Mouse (Mus musculus): ENCODE results near the gene Pdpk1.
"Not testable (repeated sequence)": the region's sequence is repeated elsewhere in the genome, so short reads cannot be mapped to it uniquely, and the experiment has no call there.

The Pdpk1 gene

DNA sequence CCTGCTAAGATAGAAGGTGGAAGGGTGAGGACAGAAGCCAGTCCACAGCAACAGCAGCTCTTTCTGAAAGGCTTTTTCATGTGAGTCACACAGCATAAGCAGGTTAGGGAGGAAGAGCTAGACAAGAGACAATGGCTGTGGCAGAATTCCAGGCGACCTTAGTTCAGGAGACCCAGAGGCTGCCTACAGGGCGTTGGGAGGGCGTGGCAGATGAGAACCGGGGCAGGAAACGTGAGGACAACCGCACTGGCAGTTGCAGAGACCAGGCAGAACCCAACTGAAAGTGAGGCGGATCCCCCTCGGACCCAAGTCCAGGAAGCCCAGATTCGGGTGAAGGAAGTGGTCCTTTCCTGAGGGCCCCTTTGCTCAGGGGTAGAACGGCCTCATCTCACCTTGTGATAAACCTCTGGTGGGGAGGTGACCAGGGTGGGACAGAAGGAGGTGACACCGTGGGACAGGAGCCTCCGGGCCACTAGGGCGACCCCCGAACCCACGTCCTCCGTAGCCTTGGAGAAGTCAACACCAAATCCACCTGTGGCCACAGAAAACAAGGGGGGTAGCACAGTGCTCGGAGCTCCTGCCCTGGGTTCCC, 12.0 kb upstream of the Pdpk1 start:
- no peak for DNase-seq (ENCODE audit: low spot score)

DNA sequence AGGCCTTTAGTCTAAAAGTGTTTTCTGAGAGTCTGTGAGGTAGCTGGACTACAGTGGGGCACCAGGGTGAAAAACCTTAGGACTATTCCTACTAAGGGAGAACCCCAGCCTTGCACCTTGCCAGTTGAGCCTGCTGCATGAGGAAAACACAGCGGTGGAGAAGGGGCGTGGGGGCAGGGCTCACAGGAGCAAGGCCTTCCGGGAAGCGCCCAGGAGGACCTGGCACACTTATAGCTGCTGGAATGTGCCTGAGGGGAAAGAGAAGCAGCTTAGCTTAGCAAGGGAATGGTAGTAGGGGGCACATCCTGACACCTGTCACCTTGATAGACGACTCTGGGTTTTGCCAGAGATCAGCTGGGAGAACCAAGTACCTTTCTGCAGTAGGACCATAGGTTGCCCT, 10.7 kb upstream of the Pdpk1 start:
- no peak for DNase-seq (ENCODE audit: low spot score)

DNA sequence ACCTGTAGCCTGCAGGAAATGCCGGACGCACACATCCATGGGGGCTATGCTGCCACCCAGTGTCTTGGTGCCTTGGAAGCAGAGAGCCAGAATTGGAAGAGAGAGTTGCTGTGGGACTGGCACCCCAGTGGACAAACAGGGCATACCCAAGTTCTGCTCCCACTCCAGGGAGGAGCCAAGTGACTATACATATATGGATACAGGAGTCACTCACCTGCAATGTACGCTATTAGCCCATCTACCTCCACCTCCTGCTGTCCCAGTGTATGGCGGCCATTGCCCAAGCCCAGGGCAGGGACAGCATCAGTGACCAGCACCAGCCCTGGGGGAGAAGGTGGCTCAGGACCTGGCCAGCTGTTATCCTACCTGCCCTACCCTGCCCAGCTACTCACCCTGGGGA, 6.8 kb upstream of the Pdpk1 start:
- no peak for DNase-seq (ENCODE audit: low spot score)

DNA sequence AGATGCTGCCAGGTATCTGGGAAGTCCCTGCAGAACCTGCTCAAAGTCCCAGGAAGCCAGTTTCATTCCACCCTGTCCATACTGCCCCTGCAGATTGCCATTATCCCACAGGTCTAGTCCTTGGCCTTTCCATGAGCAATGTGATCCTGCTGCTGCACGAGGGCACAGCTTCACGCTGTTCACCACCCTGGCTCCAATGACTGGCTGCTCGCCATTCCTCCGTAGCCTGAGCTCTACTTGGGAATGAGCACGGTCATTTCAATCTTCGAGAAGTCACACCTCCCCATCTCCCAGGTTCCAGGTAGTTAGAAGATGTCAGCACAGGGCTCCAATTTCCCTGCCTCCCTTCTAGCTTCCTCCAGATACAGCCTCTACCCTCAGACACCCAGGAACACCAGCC, 6.4 kb upstream of the Pdpk1 start:
- DNase-seq (ENCODE audit: low spot score), result no peak

DNA sequence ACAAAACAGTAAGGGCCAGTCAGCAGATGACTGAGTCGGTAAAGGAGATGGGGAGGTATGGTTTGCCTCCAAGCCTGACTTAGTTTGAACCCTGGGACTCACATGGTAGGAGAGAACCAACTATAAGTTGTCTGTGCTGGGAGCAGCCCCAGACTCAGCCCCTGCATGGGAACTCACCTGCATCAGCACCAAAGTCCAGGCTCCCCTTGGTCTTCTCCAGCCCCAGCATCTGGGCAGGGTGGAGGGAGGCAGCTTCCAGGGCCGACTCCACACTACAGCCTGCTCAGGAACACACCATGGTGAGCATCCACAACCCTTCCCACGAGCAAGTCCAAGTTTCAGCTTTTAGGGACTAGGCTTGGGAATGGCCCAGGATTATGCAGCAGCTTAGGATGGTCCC, 5.7 kb upstream of the Pdpk1 start:
- DNase-seq (ENCODE audit: low spot score), result no peak

DNA sequence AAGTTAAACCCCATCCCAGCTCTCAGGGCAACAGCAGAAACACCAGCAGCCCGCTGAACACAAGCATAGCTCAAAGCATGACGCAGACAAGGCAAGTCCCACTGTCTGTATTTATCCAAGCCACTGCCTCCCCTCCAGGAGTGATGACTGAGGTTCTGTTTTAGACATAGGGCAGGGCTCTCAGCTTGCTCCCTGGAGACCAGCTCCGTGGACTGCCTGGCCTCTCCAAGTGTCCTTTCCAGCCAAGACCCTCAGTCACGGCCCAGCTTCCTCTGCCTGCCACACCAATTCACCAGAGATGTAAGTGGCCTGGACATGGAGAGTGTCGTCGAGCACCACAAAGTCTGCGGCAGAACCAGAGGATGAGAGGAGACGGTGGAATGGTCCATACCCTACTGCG, 5.0 kb upstream of the Pdpk1 start:
- DNase-seq (ENCODE audit: low spot score), result no peak

DNA sequence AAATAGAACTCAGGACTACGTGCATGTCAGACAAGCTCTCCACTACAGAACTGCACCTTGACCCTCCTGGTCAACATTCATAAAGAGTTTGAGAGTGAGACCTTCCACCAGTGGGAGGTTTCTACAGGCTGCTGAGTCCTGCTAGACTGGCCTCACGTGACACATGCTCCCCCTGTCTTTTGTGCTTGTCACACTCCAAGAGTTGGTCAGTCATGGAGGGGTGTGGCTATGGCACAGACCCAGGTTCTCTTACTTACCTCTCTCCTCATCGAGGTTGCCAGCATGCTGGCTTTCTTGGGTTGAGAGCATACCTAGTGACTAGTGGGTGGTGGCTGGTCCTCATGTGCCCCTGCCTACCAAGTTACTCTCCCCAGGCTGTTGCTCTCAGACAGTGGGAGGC, 3.7 kb upstream of the Pdpk1 start:
- no peak for DNase-seq (ENCODE audit: low spot score)

DNA sequence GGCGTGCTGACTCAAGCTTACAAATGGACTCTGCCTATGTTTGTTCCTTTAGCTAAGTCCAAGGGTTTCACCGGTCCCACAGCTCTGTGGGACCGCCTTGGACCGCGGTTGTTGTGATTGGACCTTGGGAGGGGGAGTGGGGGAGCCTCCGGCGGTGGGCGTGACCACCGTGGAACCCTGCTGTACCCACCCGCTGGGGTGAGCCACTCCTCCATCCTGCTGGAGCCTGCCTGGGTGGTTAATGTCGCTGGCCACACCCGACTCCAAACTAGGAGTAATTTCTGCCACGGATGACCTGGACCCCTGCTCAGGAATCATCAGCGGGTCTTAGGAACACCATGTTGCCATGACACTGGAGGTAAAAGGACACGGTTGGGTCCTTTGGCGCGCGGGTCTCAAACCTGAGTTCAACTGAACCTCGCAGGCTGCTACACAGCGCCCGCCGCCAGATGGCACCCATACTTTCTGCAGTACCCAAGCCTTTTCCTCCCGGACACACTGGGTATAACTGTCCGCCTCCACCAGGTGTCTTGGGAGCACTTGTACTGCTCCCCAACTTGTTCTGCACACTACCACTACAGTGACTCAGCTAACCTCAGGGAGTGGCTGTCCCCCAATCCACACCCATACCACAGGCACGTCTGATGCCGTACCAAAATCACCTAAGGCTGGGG, 1.3 kb upstream of the Pdpk1 start:
- DNase-seq (ENCODE audit: low spot score), result peak; percentile 78

DNA sequence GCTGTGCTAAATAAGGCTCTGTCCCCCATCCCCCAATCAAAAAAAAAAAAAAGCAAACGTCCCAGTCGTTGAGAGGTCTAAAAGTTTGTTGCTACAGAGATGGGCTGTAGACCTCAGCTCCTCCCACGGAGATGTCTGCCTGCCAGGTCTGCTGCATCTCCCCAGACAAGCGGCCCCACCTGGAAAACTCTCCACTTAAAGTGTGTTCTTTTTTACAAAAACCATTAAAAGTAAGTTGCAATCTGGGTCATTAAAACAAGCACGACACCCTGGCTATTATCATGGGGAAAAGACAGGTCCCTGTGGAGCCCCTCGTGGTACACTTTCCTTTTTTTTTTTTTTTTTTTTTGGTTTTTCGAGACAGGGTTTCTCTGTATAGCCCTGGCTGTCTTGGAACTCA, 658 bp upstream of the Pdpk1 start:
- DNase-seq (ENCODE audit: low spot score), result no peak

DNA sequence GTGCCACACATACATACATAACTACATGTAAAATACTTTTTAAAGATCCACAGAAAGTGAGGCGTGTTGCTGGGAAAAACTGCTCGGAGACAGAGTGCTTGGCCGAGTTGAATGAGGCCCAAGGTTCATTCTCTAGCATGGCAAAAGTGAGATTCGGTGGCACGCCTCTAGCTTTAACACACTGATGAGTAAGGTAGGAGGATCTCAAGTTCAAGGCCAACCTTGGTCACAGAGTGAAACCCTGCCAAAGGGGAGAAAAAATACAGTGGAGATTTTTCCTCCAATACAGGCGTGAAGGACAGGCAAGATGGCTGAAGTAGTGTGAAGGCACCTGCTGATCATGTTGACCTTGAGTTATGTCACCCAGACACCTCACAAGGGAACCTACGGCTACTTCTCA, 1.3 kb downstream of the Pdpk1 start:
- DNase-seq (ENCODE audit: low spot score), result no peak

DNA sequence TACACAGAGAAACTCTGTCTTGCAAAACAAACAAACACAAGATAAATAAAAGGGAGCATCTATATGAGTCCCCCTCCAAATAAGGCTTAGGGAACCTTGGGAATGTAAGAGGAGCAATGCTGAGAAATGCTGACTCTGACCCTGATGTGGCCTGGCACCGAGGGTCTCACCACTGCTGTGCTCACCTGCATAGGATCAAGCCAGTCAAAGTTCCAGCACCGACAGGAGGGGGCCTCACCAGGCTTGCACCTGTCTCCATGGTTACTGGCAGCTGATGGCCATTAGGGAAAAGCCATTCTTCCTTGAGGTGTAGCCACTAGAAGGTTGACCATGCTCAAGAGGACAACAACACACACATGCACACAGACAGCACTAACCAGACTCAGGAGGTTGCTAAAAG, 7.8 kb downstream of the Pdpk1 start:
- DNase-seq (ENCODE audit: low spot score), result no peak

DNA sequence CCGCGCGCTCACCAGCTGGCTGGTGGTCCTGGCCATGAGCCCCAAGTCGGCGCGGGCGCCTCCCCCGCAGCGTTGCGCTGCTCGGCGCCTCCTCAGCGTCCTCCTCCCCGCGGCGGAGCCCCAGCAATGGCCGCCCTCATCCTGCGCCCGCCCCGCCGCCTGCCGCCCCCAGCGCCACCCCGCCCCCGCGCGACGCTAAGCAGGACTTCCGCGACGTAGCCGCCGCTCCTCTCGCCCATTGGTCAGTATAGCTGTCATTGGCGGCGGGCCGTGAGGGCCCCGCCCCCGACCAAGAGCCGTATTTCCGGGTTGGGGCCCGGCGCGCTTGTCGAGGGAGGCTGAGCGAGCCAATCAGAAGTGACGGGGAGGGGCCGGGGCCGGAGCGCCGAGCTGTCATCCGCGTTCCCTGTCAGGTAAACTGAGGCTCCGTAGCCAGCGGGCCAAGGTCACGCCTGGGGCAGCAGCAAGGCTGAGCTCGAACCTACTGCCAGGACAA, 9.3 kb downstream of the Pdpk1 start:
- DNase-seq (ENCODE audit: low spot score), result peak; percentile 97

DNA sequence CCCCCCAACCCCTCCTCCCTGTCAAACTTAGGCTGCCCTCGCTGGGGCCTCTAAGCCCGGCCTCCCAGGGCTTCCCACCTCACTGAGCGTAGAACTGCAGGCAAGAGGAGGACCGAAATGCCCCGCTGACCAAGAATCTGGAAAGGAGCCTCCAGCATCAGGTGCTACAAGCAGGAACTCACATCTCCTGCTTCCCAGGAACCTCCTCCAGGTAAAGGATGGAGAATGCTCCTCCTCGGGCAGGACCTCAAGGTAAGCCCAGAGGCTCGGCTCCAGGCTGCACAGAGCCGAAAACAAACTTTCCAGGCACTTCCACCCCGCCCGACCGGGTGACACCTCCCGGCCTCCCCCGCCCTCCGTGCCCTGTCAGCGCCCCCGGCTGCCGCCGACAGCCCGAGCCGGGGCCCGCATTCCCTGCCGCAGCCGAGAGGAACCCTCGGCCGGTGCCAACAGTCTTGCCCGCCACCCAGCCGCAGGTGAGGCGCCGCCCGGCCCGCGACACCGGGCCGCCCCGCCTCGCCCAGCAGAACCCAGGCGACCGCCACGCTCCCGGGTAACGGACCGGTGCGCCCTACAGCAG, 9.8 kb downstream of the Pdpk1 start:
- peak; percentile 42 for DNase-seq (ENCODE audit: low spot score)

DNA sequence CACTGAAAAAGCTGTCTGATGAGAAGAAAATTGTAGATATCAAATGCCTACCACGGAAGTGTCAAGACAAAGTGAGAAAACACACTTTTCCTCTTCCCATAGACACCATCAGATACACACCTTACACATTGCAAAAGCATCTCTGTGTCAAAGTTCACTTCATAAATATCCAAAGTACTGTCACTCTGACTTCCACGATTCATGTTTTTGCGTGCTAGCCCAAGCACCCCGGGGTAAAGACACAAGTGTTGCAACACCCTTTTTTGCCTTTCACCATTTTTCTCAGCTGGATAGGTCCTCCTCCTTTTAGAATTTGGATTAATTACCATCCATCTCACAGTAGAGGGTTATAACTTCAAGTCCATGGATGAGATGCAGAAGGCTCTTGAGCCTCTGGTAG, 10.8 kb downstream of the Pdpk1 start:
- DNase-seq (ENCODE audit: low spot score), result no peak

DNA sequence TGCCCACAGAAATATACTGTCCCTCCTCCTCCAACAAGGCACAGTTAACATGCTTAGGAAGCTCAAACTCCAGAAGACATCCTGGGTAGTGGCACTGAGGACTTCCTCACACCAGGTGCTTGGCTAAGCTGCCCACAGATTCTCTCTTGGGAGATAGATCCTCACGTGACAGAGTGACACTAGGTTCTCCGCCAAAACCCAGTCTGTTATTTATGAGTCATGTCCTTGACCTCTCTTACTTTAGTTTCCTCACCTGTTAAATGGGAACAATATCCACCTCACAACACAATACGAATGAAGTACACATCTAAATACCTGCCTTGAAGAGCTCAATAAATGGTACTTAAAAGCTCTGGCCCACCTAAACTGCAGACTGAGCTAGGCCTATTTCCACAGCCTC, 11.5 kb downstream of the Pdpk1 start:
- DNase-seq (ENCODE audit: low spot score), result no peak

DNA sequence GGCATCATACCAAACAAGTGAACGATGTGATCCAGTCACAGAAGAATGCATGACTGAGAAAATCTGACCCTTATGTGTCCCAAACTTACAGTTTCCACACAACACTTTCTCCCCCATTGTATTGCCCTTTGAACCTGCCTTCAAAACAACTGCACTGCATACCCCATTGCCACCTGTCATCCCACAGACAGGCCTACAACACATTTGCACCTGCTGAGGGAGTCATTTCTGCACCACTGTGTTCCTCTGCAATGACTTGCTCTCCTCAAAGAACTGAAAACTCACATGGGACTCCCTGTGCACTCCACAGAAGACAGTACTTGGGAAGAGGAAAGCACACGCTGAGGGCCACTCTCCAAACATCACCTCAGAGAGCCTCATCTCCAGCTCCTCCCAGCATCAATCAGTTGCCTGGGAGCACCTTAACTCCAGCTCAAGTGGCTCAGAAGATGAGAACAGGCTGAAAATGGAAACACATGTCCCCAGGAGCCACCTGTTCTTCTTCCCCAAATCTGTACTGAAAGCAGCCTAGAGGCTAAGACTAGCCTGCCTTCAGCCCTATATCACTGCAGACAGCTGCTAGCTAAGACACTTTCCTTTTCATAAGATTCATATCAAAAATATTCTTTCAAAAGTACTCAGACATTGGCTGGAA, 13.4 kb downstream of the Pdpk1 start:
- no peak for DNase-seq (ENCODE audit: low spot score)

DNA sequence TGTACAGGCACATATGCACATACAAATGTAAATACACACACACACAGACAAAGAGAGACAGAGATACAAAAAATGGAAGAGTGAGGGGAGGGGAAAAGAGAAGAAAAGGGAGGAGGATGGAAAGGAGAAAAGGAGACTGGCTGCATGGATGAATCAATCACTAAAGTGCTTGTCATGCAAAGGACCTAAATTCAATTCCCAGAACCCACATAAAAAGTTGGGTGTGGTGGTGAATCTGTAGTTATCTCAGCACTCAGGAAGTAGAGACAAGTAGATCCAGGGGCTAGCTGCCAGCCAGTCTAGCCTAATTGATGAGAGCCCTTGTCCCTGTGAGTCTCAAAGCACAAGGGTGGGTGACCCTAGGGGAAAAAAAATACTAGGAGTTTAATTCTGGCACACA, 16.7 kb downstream of the Pdpk1 start:
- no peak for DNase-seq (ENCODE audit: low spot score)

DNA sequence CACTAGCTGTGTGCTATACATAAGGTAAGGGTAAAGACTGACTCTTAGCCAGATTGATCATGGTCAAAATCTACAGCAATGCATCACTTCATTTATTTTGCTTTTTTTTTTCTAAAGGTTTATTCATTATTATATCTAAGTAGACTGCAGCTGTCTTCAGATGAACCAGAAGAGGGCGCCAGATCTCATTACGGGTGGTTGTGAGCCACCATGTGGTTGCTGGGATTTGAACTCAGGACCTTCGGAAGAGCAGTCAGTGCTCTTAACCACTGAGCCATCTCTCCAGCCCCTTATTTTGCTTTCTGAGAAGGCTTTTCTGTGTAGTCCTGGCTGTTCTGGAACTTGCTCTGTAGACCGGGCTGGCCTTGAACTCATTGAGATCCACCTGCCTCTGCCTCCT, 17.8 kb downstream of the Pdpk1 start:
- not testable (repeated sequence) for DNase-seq (ENCODE audit: low spot score)

DNA sequence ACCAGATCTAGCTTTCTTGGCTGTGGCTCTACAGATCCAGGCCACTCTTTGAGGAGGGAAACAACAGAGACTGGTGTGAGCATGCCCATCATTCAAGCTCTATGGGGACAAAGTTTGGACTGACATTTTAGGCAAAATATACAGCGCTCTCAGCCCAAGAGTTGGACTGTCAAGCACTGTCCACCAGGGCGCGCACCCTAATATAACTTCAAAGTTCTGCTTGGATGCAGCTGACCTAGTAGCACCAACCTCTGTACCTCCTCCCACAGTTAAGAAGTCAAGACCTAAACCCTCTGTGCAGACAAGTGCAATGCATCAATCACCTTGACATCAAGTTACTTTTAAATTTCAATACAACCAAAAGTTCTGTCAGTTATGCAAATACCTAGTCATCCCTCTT, 19.2 kb downstream of the Pdpk1 start:
- no peak for DNase-seq (ENCODE audit: low spot score)

DNA sequence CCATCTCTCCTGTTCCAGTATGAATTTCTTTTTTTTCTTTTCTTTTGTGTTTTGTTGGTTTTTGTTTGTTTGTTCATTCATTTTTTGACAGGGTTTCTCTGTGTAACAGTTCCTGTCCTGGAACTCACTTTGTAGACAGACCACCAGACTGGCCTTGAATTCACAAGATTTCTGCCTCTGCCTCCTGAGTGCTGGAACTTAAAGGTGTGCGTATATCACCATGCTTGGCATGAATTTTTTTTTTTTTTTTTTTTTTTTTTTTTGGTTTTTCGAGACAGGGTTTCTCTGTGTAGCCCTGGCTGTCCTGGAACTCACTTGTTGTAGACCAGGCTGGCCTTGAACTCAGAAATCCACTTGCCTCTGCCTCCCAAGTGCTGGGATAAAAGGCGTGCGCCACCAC, 21.5 kb downstream of the Pdpk1 start:
- not testable (repeated sequence) for DNase-seq (ENCODE audit: low spot score)

DNA sequence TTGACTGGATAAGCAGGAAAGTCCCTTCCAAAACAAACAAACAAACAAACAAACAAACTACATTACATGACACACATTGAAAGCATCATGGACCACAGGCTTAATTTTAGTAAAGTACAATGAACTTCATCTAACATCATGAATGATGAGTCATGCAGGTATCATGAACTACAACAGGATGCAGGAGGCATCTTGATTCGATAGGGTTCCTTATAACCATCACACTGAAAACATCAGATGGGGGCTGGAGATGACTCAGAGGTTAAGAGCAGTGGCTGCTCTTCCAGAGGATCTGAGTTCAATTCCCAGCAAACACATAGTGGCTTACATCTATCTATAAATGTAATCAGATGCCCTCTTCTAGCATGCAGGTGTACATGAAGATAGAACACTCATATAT, 23.1 kb downstream of the Pdpk1 start:
- no peak for DNase-seq (ENCODE audit: low spot score)

DNA sequence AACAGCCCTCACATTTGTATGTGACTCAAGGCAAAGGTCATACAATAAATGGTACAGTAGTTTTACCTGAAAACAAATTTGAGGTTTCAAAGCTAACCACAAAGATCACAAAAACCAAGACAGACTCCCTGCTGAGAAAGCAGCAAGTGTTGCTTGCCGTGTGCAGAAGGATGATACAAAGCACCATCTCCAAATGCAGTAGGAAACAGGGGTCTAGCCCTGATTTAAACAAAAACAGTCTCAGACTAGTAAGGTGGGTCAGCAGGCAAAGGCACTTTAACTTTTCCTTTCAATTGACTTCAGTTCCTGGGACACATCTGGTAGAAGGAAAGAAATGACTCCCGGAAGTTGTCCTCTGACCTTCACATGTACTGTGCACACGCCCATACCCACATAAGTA, 23.9 kb downstream of the Pdpk1 start:
- DNase-seq (ENCODE audit: low spot score), result no peak

DNA sequence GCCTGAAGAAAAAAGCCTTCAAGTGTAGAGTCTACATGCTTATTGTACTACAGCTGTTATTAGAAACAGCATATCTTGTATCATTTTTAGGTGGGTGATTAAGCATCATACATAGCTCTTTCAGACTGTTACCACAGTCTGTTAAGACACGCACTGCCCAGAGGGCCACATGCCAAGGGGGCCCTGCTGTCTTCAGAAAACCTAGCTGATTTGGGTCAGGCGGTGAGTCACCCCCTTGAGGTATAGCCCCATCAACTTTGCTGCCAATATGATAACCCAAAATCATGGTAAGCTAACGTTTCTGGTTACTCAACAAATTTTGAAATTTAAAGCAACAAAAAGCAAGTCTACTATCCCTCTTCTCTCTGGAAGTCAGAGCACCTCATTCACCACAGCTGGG, 31.3 kb downstream of the Pdpk1 start:
- DNase-seq (ENCODE audit: low spot score), result no peak
